Mouse (Mus musculus) hindbrain, postnatal 0 days (tissue): ENCODE results near the gene Tor1aip2. TPM values are rescaled to one million over a fixed set of nuclear protein-coding genes. Genes with fewer than 3 reads are reported as not detected.

Experiments
- ATAC-seq: fragments of 200-750 bp; cut with Nextera tagmentation; 2 replicates; pipeline ENCODE4 v1.8.0; 2017; ENCODE audit warnings: mild to moderate bottlenecking, moderate TSS enrichment, moderate library complexity
- DNase-seq: peaks from one replicate; pipeline ENCODE4 v3.0.0-alpha.2; 2015; ENCODE audit warnings: low spot score
- H3K27ac ChIP-seq: fragments of 300-500 bp; sonication (generic); 2 replicates; pipeline ENCODE4 v1.5.1; 2014; ENCODE audit warnings: mild to moderate bottlenecking
- H3K27me3 ChIP-seq: fragments of 300-500 bp; sonication (generic); 2 replicates; pipeline ENCODE4 v1.6.1; 2014; ENCODE audit warnings: low read length, mixed read lengths; ENCODE audit not compliant: insufficient read depth
- H3K36me3 ChIP-seq: fragments of 300-500 bp; sonication (generic); 2 replicates; pipeline ENCODE4 v1.6.1; 2014; ENCODE audit warnings: low read length, mixed read lengths; ENCODE audit not compliant: insufficient read depth
- H3K4me1 ChIP-seq: fragments of 300-500 bp; sonication (generic); 2 replicates; pipeline ENCODE4 v1.6.1; 2014; ENCODE audit warnings: antibody characterized with exemption, low read length, mixed read lengths; ENCODE audit not compliant: insufficient read depth
- H3K4me2 ChIP-seq: fragments of 300-500 bp; sonication (generic); 2 replicates; pipeline ENCODE4 v1.6.1; 2014; ENCODE audit warnings: low read depth, mild to moderate bottlenecking, low read length, moderate library complexity, mixed read lengths
- H3K4me3 ChIP-seq: fragments of 300-500 bp; sonication (generic); 2 replicates; pipeline ENCODE4 v1.5.1; 2014; ENCODE audit warnings: low read length
- H3K9ac ChIP-seq: fragments of 300-500 bp; sonication (generic); replicated peaks from 2 replicates; pipeline ENCODE4 v1.6.1; 2014; ENCODE audit warnings: mild to moderate bottlenecking, low read length, moderate library complexity, mixed read lengths
- H3K9me3 ChIP-seq: fragments of 300-500 bp; sonication (generic); 2 replicates; pipeline ENCODE4 v1.6.1; 2016; ENCODE audit warnings: low read length, mixed read lengths
- CTCF ChIP-seq: IDR thresholded peaks from 2 replicates; pipeline ENCODE4 v1.5.1; 2016; ENCODE audit warnings: antibody characterized with exemption, control low read depth, low read depth
- WGBS: fragments of 180-500 bp; shearing (Covaris S2); extraction: QIAGEN DNeasy Blood & Tissue Kit; methylation state at CpG from one replicate; pipeline ENCODE4 v1.1.7; 2014; 5-methylcytosine and 5-hydroxymethylcytosine counted together
- polyA plus RNA-seq: library from polyadenylated mRNA; unstranded; fragments of >200 nt; fragmentation: Nextera tagmentation; extraction: Ambion mirVana; gene quantifications from 2 replicates; pipeline ENCODE4 v1.2.1, GENCODE M21; 2015
- total RNA-seq: library from RNA; depleted of rRNA; stranded (reverse); fragments of >200 nt; gene quantifications from 2 replicates; pipeline ENCODE4 v1.2.3, GENCODE M21; 2014

Tor1aip2 gene
- total and polyA plus RNA-seq, 2 experiments from 2014 or later = 52.1 to 69.4 TPM

DNA sequence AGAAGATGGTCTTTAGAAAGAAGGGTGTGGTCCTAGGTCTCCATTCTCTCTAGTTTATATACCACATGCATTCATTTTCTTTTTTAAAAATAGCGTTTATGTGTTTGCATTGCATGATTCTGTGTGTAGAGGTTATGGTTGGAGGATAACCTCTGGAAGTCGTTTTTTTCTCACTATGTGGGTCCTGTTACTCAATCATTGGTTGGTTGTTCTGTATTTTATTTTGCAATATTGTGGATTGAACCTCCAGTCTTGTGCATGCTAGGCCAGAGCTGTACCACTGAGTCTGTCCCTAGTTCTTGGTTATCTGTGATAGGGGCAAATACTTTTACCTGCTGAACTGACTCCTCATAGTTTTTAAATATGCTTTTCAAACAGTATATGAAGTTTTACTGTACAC, 23.0 kb downstream of the Tor1aip2 start:
- no peak for DNase-seq
- Histone ChIP-seq H3K36me3 (peaks cover 19% of the 10 kb centered on the region), H3K27me3 (no peaks in the 10 kb centered on the region), H3K27ac (no peak overlapping the region), H3K4me2 (no peak overlapping the region), H3K4me3 (no peak overlapping the region), H3K9me3 (no peaks in the 10 kb centered on the region), H3K4me1 (no peaks in the 10 kb centered on the region), H3K9ac (no peak overlapping the region)
- no peak for TF ChIP-seq CTCF
- 90% methylated on average over 2 of the region's 2 CpGs for WGBS
- no peak for ATAC-seq

- no peak overlapping the region for H3K4me2 ChIP-seq
Measured at GRCm38 (mm10) chr1:156062193-156062592, 27.0 kb downstream of the Tor1aip2 start.

GRCm38 (mm10) chr1:156066133-156066532, 30.9 kb downstream of the Tor1aip2 start:
- H3K27ac ChIP-seq = no peak overlapping the region
- no peak overlapping the region for H3K4me2 ChIP-seq
- peaks cover 31% of the 10 kb centered on the region for H3K36me3 ChIP-seq
- WGBS = 62% methylated on average over 3 of the region's 3 CpGs
- H3K9ac ChIP-seq = no peak overlapping the region
- H3K4me1 ChIP-seq = no peaks in the 10 kb centered on the region
- TF ChIP-seq CTCF = no peak
- no peaks in the 10 kb centered on the region for H3K27me3 ChIP-seq
- ATAC-seq (no peak), DNase-seq (no peak)
- no peaks in the 10 kb centered on the region for H3K9me3 ChIP-seq
- no peak overlapping the region for H3K4me3 ChIP-seq

More at GRCm38 (mm10) chr1:156062193-156062592, 27.0 kb downstream of the Tor1aip2 start:
- Histone ChIP-seq H3K9me3 (no peaks in the 10 kb centered on the region), H3K4me3 (no peak overlapping the region), H3K9ac (no peak overlapping the region), H3K27me3 (no peaks in the 10 kb centered on the region), H3K27ac (no peak overlapping the region), H3K36me3 (peaks cover 31% of the 10 kb centered on the region), H3K4me1 (no peaks in the 10 kb centered on the region)
- no peak for DNase-seq
- no peak for ATAC-seq
- 94% methylated on average over 4 of the region's 4 CpGs for WGBS
- TF ChIP-seq CTCF = no peak

DNA sequence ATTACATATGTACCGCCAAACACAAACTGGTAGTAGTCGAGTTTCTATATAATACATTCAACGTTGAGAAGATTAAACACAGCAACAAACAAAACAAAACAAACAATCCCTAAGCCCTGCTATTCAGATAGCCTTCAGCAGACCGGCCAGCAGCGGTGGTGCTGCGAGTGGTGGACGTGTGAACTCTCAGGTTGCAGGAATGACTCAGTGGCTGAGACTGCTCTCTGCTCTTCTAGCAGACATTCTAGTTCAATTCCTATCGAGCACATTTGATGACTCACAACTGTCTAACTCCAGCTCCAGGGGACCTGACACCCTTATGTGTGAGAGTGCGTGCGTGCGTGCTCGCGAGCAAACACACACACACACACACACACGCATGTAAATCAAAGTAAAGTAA, 34.9 kb downstream of the Tor1aip2 start:
- Histone ChIP-seq H3K27ac (no peak overlapping the region), H3K9me3 (no peaks in the 10 kb centered on the region), H3K36me3 (peaks cover 5% of the 10 kb centered on the region), H3K9ac (no peak overlapping the region), H3K4me2 (no peak overlapping the region), H3K27me3 (no peaks in the 10 kb centered on the region), H3K4me1 (no peaks in the 10 kb centered on the region), H3K4me3 (no peak overlapping the region)
- no peak for TF ChIP-seq CTCF
- WGBS = 89% methylated on average over 14 of the region's 14 CpGs
- DNase-seq (no peak), ATAC-seq (no peak)

GRCm38 (mm10) chr1:156073169-156073821, 38.1 kb downstream of the Tor1aip2 start:
- TF ChIP-seq CTCF = no peak
- ATAC-seq (no peak), DNase-seq (no peak)
- Histone ChIP-seq H3K27me3 (no peaks in the 10 kb centered on the region), H3K4me1 (no peaks in the 10 kb centered on the region), H3K9me3 (no peaks in the 10 kb centered on the region), H3K4me3 (no peak overlapping the region), H3K27ac (no peak overlapping the region), H3K9ac (no peak overlapping the region), H3K36me3 (no peaks in the 10 kb centered on the region), H3K4me2 (no peak overlapping the region)
- 63% methylated on average over 15 of the region's 15 CpGs for WGBS

GRCm38 (mm10) chr1:156074575-156074974, 39.4 kb downstream of the Tor1aip2 start:
- no peak for DNase-seq
- no peaks in the 10 kb centered on the region for H3K27me3 ChIP-seq

GRCm38 (mm10) chr1:156076474-156076873, 41.3 kb downstream of the Tor1aip2 start:
- DNase-seq (no peak), ATAC-seq (no peak)
- H3K9me3 ChIP-seq = no peaks in the 10 kb centered on the region
- no peak for TF ChIP-seq CTCF
- no peak overlapping the region for H3K27ac ChIP-seq
- 59% methylated on average over 4 of the region's 4 CpGs for WGBS
- H3K27me3 ChIP-seq = no peaks in the 10 kb centered on the region
- no peak overlapping the region for H3K9ac ChIP-seq
- no peak overlapping the region for H3K4me3 ChIP-seq
- H3K36me3 ChIP-seq = no peaks in the 10 kb centered on the region
- no peaks in the 10 kb centered on the region for H3K4me1 ChIP-seq
- no peak overlapping the region for H3K4me2 ChIP-seq

More at GRCm38 (mm10) chr1:156074575-156074974, 39.4 kb downstream of the Tor1aip2 start:
- TF ChIP-seq CTCF = no peak
- Histone ChIP-seq H3K4me2 (no peak overlapping the region), H3K4me1 (no peaks in the 10 kb centered on the region), H3K9ac (no peak overlapping the region), H3K27ac (no peak overlapping the region), H3K4me3 (no peak overlapping the region), H3K36me3 (no peaks in the 10 kb centered on the region), H3K9me3 (no peaks in the 10 kb centered on the region)
- no peak for ATAC-seq
- 62% methylated on average over 8 of the region's 8 CpGs for WGBS
